Mouse (Mus musculus) heart, postnatal 0 days (tissue): ENCODE measurements around the gene Abhd14b. TPM values are rescaled to one million over a fixed set of nuclear protein-coding genes. Genes with fewer than 3 reads are reported as not detected.

Source experiments
- ATAC-seq: fragments of 200-750 bp; cut with Nextera tagmentation; 2 replicates; pipeline ENCODE4 v1.8.0; 2017; ENCODE audit warnings: low read depth, moderate number of reproducible peaks, moderate library complexity; ENCODE audit not compliant: insufficient read depth
- DNase-seq: peaks from one replicate; pipeline ENCODE4 v3.0.0-alpha.2; 2016; ENCODE audit warnings: low spot score
- H3K27ac ChIP-seq: fragments of 300-500 bp; sonication (generic); 2 replicates; pipeline ENCODE4 v1.5.1; 2014; ENCODE audit warnings: low read depth, mild to moderate bottlenecking
- H3K27me3 ChIP-seq: fragments of 300-500 bp; sonication (generic); 2 replicates; pipeline ENCODE4 v1.6.1; 2014; ENCODE audit warnings: low read length, mixed read lengths; ENCODE audit not compliant: control insufficient read depth, insufficient read depth
- H3K36me3 ChIP-seq: fragments of 300-500 bp; sonication (generic); replicated peaks from 2 replicates; pipeline ENCODE4 v1.6.1; 2014; ENCODE audit warnings: low read length, mixed read lengths; ENCODE audit not compliant: control insufficient read depth, insufficient read depth
- H3K4me1 ChIP-seq: fragments of 300-500 bp; sonication (generic); 2 replicates; pipeline ENCODE4 v1.6.1; 2014; ENCODE audit warnings: antibody characterized with exemption; ENCODE audit not compliant: control insufficient read depth, insufficient read depth
- H3K4me2 ChIP-seq: fragments of 300-500 bp; sonication (generic); 2 replicates; pipeline ENCODE4 v1.6.1; 2014; ENCODE audit warnings: low read depth, mild to moderate bottlenecking, low read length, moderate library complexity
- H3K4me3 ChIP-seq: fragments of 300-500 bp; sonication (generic); 2 replicates; pipeline ENCODE4 v1.5.1; 2014; ENCODE audit warnings: low read depth, low read length
- H3K9ac ChIP-seq: fragments of 300-500 bp; sonication (generic); replicated peaks from 2 replicates; pipeline ENCODE4 v1.6.1; 2014; ENCODE audit warnings: low read depth, low read length, mixed read lengths
- H3K9me3 ChIP-seq: fragments of 300-500 bp; sonication (generic); replicated peaks from 2 replicates; pipeline ENCODE4 v1.6.1; 2016; ENCODE audit warnings: low read length; ENCODE audit not compliant: control insufficient read depth
- CTCF ChIP-seq: IDR thresholded peaks from 2 replicates; pipeline ENCODE4 v1.5.1; 2016; ENCODE audit warnings: antibody characterized with exemption, control low read depth, low read depth
- EP300 ChIP-seq: IDR thresholded peaks from 2 replicates; pipeline ENCODE4 v1.6.1; 2016; ENCODE audit warnings: antibody characterized with exemption, low read depth
- WGBS: fragments of 180-500 bp; shearing (Covaris S2); extraction: QIAGEN DNeasy Blood & Tissue Kit; methylation state at CpG from one replicate; pipeline ENCODE4 v1.1.7; 2014; 5-methylcytosine and 5-hydroxymethylcytosine counted together
- polyA plus RNA-seq: library from polyadenylated mRNA; unstranded; fragments of >200 nt; fragmentation: Nextera tagmentation; extraction: Ambion mirVana; gene quantifications from 2 replicates; pipeline ENCODE4 v1.2.1, GENCODE M21; 2015
- total RNA-seq: library from RNA; depleted of rRNA; stranded (reverse); fragments of >200 nt; gene quantifications from 2 replicates; pipeline ENCODE4 v1.2.3, GENCODE M21; 2014; ENCODE audit warnings: low replicate concordance

The Abhd14b gene
- total and polyA plus RNA-seq, 2 experiments from 2014 or later: 5.3 to 46.8 TPM

DNA sequence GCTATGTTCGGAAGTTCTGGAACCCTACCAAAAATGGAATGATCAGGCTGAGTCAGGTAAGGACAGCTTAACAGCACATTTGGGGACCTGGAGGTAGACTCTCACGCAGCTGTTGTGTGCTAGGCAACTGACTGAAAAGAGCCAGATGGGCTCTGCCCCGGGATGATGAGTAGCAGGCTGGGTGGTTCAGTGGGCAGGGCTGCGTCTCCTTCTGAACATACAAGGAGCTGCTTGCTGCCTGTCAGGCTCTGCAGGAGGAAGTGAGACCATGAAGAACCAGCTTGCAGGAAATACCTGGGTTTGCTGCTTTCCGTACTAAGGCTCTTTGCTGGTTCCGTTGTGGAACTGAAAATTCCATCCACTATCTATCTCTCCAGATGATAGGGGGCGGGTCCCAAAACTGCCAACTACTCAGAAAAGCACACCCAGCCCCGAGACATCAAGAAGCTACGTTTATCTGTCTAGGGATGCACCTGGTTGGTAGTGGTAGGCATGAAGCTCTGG, 36.1 kb upstream of the Abhd14b start:
- 0 out of 2 replicates have a peak, but pooled peaks cover 3% of the 10 kb centered on the region for H3K9me3 ChIP-seq
- 48% methylated on average over 9 of the region's 9 CpGs for WGBS
- no peak overlapping the region for H3K9ac ChIP-seq
- no peak overlapping the region for H3K4me2 ChIP-seq
- ATAC-seq (no peak), DNase-seq (no peak)
- H3K27me3 ChIP-seq: no peaks in the 10 kb centered on the region
- H3K27ac ChIP-seq: no peak overlapping the region
- no peaks in the 10 kb centered on the region for H3K36me3 ChIP-seq
- H3K4me1 ChIP-seq: peaks cover 21% of the 10 kb centered on the region
- no peak for TF ChIP-seq EP300
- no peak for TF ChIP-seq CTCF
- H3K4me3 ChIP-seq: no peak overlapping the region

DNA sequence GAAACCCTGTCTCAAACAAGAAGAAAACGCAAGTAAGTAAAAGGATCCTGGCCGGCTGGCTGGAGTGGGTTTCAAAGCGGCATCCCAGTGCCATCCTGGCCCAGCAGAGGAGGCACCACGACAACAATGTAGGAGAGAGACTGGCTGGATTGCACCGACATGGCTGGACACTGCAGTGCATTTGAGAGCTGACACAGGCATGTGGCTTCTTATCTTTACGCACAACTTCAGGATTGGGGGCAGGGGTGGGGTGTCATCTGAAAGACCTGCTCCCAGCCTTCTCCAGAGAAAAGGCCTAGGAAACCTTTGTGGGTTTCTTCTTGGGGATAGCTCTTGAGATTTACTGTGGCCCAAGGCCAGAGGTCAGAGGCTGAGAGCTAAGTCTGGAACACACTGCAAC, 35.5 kb upstream of the Abhd14b start:
- no peak for ATAC-seq
- no peak overlapping the region for H3K9ac ChIP-seq
- no peak for TF ChIP-seq EP300
- no peak overlapping the region for H3K4me3 ChIP-seq
- H3K36me3 ChIP-seq: no peaks in the 10 kb centered on the region
- no peaks in the 10 kb centered on the region for H3K27me3 ChIP-seq
- H3K9me3 ChIP-seq: 0 out of 2 replicates have a peak, but pooled peaks cover 3% of the 10 kb centered on the region
- H3K27ac ChIP-seq: no peak overlapping the region; the same call in 1 of the 2 replicates
- 53% methylated on average over 6 of the region's 6 CpGs for WGBS
- H3K4me2 ChIP-seq: no peak overlapping the region
- H3K4me1 ChIP-seq: peaks cover 15% of the 10 kb centered on the region
- DNase-seq: no peak

DNA sequence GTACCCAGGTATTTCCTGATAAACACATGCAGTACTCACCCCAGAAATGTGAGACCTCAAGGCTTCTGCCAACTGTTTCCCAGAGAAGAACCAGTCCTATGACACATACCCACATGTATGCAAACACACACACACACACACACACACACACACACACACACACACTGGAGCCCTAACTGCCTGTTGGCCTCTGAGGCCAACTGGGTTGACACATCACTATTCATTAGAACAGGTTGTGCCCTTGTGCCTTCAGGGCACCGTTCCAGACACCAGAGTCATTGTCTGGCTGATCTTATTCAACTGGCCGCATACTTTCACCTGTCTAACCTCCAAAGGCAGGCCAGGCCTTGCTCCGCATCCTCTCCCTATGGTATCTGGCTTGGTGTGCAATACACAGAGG, 35.0 kb upstream of the Abhd14b start:
- ATAC-seq: no peak

DNA sequence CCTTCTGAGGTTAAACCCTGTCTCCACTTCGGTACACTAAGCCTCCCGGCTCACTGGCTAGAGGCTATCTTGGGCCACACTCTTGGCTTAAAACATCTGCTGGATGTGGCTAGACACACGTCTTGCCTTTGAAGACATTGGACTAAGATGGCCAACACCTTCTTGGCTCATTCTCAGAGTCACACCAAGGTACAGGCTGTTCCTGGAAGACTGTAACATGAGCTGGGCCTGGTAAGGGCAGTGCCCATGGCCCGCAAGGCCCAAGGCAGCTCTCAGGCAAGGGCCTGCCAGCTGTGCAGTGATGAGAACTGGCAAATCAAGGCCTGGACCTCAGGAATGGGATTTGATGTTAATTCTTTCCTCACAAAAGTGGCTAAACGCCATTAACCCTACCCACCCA, 33.7 kb upstream of the Abhd14b start:
- H3K27ac ChIP-seq: no peak overlapping the region
- TF ChIP-seq CTCF (no peak), EP300 (no peak)

More for the DNA sequence above, 35.0 kb upstream of the Abhd14b start:
- Histone ChIP-seq H3K27me3 (no peaks in the 10 kb centered on the region), H3K4me1 (peaks cover 15% of the 10 kb centered on the region), H3K9me3 (0 out of 2 replicates have a peak, but pooled peaks cover 3% of the 10 kb centered on the region), H3K27ac (no peak overlapping the region; the same call in 1 of the 2 replicates), H3K36me3 (no peaks in the 10 kb centered on the region), H3K4me2 (no peak overlapping the region), H3K9ac (no peak overlapping the region), H3K4me3 (no peak overlapping the region)
- WGBS: 79% methylated on average over 3 of the region's 3 CpGs
- no peak for DNase-seq
- TF ChIP-seq EP300: no peak
- TF ChIP-seq CTCF: no peak

DNA sequence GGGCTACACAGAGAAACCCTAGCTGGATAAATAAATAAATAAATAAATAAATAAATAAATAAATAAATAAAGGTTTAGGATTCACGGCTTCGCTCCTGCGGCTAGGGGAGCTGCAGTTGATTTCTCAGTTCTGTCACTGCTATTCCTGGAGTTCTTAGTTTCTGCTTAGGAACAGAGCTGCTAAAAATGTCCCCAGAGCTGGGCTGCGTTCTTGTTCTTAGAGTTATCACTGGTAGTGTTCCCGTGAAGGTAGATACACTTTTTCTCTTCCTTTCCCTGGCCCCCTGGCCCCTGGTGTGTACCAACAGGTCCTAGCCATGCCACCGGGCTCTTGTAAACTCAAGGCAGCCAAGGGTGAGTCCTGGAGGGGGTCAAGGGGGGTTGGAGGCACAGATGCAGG, 30.4 kb upstream of the Abhd14b start:
- no peaks in the 10 kb centered on the region for H3K9me3 ChIP-seq
- ATAC-seq (no peak), DNase-seq (no peak)
- peaks cover 12% of the 10 kb centered on the region; the same call in 1 of the 2 replicates for H3K27me3 ChIP-seq
- no peaks in the 10 kb centered on the region for H3K36me3 ChIP-seq
- no peak for TF ChIP-seq CTCF
- no peak for TF ChIP-seq EP300
- H3K27ac ChIP-seq: no peak overlapping the region; the same call in 1 of the 2 replicates
- H3K9ac ChIP-seq: no peak overlapping the region
- H3K4me2 ChIP-seq: no peak overlapping the region
- no peak overlapping the region for H3K4me3 ChIP-seq
- peaks cover 13% of the 10 kb centered on the region for H3K4me1 ChIP-seq
- 51% methylated on average over 6 of the region's 6 CpGs for WGBS

More for the DNA sequence above, 33.7 kb upstream of the Abhd14b start:
- Histone ChIP-seq H3K4me3 (no peak overlapping the region), H3K27me3 (no peaks in the 10 kb centered on the region), H3K9me3 (0 out of 2 replicates have a peak, but pooled peaks cover 3% of the 10 kb centered on the region), H3K9ac (no peak overlapping the region), H3K4me1 (peaks cover 14% of the 10 kb centered on the region), H3K4me2 (no peak overlapping the region), H3K36me3 (no peaks in the 10 kb centered on the region)
- no peak for ATAC-seq
- WGBS: 88% methylated on average over 5 of the region's 5 CpGs
- DNase-seq: no peak
